Mouse (Mus musculus) thymus, postnatal 36 days (tissue): ENCODE measurements around the gene Uba2.
A peak's percentile ranks its signal among the peaks of the same experiment; 100 is the strongest.
"Not testable (repeated sequence)": the region's sequence is repeated elsewhere in the genome, so short reads cannot be mapped to it uniquely, and the experiment has no call there.

Experiments
- DNase-seq, 2 experiments: peaks; one replicate each; pipeline ENCODE4 v3.0.0; 2022; ENCODE audit warnings: mixed read lengths in 2 of 2

Uba2 gene

DNA sequence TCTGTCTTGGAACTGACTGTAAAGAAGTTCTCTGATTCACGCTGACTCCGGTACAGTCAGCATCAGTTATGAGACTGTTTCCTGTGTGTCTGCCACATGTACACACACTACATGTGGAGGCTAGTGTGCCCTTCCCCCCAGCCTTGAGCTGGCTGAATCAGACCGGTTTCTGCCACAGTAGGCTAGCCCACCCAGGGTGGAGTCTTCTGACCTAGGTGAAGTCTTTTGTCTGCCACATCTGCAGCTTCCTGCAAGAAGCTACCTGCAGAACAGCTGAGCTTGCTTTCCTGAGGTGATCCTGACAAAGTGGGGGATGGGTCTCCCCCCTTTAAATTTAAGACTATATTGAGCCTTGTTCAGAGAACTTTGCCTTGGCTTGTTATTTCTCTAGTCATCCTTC is at the start of gene Uba2:
Gene Uba2 (minus strand): TSS at position 146 of the 400 bp plus-strand sequence.
- no peak for DNase-seq

DNA sequence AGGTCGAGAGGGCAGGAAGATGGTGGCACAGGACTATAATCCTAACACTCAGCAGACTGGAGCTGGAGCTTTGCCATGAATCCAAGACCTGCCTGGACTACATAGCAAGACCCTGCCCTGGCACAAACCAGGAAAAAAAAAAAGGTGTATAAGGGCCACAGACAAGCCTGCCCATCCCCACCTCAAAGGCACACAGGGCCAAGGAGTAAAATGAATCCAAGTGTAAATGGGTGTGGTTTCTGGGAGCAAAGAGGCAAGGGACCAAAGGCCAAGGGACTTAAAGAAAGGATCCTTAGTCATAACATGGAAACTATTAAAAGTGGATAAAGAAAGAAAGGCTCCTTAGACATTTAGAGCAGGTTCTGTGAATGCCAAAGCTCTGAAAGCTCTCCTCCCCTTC is 49.1 kb upstream of the Uba2 start:
- no peak for DNase-seq

DNA sequence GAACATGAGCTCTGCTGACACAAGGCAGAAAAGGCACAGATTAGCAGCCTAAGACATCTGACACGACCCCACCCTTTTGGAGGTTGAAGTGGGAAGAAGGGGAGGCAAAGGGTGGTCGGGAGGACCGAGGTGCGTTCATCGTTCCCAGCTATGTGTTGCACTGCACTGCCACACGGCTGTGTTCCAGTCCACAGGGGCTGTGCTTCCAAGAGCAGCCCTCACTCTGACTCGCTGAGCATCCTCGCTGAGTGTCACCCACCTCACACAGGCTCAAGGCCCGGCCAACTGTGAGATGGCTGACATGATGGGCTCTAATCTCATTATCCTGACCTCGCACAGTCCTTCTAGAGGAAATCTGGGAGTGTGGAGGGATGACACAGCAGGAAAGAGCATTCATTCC is 47.1 kb upstream of the Uba2 start:
- DNase-seq = no peak

DNA sequence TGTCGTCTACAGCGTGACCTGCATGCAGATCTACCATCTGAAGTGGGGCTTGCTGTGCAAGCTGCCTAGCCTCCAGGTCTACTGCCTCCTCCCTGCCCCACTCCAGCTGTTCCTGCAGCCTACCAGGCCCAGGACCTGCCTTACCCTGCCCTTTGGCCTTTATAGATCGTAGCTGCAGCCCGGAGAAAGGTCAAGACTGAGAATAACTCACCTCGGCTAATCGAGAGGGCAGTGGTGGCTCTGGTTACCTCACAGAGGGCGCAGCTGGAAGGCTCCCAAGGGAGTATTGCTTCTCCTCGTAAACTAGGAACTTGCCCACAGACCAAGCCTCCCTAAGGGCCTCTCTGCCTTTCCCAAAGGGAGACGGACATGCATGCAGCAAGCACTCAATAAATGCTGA is 46.1 kb upstream of the Uba2 start:
- no peak for DNase-seq

DNA sequence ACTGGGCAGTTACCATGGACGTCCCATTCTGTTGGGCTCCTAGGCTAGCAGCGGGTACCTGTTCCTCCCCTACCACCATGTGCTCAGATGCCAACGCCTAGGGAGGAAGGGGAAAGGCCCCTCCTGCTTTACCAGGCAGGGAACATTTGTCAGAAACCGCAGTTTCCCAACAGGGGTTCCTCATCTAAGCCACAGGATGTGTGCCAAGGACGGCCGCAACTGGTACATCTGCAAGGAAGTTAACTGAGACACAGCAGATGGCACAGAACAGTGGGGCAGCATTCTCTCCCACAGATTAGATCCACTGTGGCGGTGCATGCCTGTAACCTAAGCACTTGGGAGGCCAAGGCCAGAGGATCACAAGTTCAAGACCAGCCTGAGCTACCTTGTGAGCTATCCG is 45.2 kb upstream of the Uba2 start:
- DNase-seq = no peak

DNA sequence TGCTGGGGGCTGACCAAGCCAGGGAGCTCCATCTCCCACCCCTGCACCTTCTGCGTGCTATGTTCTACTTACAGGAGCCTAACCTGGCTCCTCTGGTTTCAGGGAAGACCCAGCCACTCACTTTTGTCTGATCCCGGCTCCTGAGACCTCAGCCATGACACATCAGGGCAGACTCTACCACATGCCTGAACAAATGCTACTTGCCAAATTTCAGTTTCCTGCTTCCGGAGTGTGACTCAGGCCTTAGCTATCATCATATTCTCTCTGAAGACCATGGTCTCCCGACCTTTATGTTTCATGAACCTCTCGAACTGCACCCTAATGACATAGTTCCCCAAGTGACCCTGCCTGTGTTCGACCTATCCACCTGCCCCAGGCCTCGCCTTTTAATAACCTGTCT is 43.9 kb upstream of the Uba2 start:
- no peak for DNase-seq

DNA sequence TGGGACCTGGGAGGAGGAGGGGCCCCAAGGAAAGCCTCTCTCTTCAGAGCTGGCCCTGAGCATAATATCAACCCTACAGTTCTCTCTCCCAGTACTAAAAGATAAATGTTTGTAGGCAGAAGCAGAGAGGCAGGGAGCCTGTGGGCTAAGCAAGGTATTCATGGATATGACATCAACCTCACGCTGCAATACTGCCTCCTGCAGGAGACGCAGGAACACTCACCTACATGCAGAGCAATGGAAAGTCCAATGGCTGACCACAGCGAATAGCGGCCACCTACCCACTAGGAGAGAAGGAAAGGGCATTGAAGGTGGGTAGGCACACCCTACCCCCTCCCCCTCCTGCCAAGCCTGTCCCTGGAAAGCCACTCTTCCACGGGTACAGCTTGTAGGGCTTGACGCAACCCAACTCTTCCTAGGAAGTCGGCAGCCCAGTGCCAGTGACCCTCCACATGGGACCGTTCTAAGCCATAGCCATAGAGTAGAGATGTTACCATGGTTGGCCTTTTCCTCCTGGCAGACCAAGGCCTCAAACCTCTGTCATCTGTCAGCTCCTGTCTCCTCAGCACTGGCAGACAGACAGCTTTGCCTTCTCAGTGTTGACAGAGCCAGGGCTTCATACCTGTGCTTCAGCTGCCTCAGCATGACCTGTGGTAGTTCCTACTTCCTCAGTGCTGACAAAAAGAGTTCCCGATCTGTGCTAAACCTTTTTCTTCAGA is 38.8 kb upstream of the Uba2 start:
- no peak for DNase-seq

DNA sequence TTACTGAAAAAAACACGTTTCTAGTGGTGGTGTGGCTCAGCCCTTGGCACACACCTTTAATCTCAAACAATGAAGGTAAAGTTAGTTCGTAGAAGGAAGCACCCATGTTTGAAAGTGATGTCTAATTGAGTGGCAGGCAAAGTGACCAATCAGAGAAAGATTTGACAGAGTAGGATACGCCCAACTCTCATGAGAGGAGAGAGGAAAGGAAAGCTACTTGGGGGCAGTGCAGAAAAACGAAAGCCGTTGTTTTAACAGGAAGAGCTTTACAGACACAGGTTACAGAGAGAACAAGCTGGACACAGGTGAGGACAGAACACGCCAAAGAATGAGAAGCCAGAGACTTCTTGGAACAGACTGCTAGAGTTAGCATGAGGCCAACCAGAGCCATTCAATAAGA is 36.9 kb upstream of the Uba2 start:
- DNase-seq = no peak

DNA sequence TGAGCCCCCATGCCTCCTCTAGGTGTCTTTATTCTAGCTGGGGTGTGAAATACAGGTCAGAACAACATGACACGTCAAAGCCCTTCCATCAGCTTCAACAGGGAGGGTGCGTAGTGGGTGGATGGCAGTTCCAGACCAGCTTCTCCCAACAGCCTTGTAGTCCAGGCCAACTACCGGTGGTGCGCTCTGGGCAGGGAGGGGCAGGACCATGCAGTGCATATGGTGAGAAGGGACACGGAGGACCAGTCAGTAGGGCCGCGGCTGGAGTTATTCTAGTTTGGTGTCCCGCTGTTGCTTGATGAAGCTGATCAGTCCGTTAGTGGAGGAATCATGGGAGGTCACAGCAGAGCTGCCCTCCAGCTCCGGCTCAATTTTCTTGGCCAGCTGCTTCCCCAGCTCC is 32.7 kb upstream of the Uba2 start:
- not testable (repeated sequence) for DNase-seq

DNA sequence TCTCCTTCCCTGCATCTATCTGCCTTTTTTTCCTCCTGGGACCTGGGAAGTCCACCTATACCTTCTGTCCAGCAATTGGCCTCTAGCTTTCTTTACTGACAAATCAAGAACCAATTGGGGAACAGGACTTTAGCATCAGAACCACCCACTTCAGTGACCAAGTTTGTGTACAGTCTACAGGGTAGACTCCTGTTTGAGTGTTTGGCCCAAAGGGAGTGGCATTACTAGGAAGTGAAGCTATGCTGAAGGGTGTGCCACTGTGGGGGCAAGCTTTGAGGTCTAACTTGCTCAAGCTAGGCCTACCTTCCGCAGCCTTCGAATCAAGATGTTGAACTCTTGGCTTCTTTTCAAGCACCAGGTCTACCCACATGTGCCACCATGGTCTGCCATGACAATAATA is 31.4 kb upstream of the Uba2 start:
- no peak for DNase-seq

DNA sequence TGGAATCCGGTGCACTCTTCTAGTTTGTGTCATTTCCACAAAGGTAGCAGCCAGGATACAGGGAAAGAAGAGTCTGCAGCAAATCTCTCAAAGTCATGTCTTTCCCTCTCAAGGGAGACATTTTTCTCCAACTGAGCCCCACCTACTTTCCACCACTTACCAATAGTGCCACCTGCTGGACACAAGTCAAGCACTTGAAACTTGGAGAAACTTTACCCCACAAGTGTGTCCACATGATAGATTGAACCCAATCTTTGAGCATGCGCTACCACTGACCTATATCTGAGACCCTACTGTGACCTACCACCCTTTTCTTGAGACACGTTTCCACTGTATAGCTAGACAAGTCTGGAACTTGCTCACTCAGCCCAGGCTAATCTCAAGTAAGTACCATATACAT is 28.9 kb upstream of the Uba2 start:
- DNase-seq = peak in 1 of 2 experiments; percentile 12

DNA sequence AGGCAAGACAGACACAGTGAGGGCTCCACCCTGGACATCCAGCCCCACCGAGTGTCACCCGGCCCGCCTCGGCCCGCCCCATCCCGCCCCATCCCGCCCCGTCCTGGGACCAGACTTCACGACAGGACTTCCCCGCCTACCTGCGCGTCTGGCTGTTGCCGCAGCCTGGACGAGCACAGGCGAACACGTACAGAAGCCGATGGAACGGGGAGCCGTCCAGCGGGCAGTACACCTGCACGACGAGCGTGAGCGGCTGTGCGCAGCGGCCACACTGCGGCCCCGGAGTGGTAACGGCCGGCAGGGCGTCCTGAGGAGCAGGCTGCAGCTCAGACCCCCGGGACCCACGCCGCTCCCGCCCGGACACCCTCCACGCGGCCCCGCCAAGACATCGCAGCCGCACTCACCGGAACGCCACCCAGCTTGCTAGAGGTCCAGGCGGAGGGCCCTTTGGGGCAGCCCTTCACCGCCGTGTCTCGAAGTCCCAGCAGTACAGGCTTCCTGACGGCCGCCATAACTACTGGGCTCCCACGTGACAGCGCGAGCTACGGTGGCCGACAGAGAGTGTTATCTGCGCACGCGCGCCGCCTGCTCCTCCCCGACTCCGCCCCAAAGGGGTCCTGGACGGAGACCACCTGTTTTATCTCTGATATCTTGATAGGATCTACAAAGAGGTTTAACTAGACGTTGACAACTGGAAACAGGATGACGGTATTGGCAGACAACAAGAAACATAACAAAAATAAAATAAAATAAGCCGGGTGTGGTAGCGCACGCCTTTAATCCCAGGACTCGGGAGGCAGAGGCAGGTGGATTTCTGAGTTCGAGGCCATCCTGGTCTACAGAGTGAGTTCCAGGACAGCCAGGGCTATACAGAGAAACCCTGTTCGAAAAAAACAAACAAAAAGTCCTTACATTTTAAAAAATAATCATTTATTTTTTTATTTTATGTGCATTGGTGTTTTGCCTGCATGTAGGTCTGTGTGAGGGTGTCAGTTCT is 27.0 kb upstream of the Uba2 start, which contains the start of gene Pdcd2l:
Gene Pdcd2l (minus strand): TSS at position 530 of the 997 bp plus-strand sequence.
- peak; percentile 90 for DNase-seq

DNA sequence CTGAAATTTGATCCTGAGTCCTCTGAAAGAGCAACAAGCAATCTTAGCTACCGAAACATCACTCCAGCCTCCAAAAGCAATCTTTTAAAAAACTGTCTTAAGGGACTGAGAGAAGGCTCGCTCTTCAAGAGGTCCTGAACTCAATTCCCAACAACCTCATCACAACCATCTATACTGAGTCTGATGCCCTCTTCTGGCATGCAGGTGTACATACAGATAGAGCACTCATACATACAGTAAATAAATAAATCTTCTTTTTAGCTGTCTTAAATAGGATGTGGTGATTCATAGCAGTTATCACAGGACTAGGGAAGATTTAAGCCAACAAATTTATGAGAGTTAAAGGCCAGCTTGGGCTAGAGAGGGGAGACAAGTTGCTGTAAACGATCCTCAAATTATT is 26.2 kb upstream of the Uba2 start:
- DNase-seq = no peak

DNA sequence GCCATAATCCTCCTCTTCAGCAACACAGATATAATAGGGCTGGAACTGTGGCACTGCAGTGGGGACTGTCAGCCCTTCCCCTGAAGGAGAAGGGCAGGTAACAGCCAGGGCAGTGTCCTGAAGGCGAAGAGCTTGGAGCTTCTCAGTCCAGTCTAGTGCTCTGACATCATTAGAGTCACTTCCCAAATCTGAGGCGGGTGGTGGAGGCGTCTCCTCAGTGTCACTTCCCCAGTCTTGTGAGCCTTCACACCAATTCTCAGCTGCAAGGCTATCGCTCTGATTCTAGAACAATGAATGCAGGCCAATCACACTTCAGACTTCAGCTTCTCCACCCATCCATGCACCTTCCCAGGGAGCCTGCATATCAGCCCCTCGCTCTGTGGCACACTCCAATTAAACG is 23.4 kb upstream of the Uba2 start:
- no peak for DNase-seq

DNA sequence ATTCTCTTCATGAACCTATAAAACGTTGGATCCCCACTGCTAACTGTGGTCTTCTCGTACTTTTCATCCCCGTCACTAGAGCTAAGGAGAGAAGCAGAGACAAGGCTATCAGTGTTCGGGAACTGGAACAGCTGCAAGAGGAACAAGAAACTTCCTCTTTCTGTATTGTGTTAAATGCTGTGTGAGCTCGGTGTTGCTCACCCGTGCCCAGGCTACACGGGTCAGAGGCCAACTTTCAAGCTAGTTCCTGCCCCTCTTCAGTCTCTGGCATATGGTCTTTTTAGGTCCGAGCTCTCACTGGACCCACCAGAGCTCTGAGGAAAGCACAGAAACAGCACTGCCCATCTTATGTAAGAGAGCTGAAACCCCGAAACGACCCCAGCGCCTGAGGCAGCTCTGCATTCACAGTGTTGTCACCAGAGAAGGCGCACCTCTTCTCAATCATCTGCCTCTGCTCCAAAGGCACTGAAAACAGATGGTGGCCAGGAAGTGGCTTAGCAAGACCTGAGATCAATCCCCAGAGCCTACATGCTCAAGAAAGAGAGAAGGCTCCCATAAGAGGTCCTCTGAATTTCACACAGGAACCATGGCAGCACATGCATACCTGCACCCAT is 20.1 kb upstream of the Uba2 start:
- no peak for DNase-seq

DNA sequence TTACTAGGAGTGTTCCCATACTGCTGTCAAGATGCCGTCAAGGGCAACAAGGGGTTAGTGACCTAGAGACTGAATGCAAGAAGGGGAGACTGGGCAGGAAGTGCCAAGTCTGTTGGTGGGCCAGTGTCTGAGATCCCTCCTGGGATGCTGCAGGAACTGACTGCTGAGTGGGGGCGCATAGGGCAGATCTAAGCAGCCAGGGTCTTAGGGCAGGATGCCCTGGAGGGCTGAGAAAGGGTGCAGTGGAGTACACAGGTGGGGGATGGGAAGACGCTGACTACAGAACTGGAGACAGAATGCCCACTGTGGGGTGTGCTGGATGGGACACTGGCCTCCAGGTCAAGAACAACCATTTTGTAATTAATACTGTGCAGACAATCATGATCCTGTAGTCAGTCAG is 14.4 kb upstream of the Uba2 start:
- no peak for DNase-seq

DNA sequence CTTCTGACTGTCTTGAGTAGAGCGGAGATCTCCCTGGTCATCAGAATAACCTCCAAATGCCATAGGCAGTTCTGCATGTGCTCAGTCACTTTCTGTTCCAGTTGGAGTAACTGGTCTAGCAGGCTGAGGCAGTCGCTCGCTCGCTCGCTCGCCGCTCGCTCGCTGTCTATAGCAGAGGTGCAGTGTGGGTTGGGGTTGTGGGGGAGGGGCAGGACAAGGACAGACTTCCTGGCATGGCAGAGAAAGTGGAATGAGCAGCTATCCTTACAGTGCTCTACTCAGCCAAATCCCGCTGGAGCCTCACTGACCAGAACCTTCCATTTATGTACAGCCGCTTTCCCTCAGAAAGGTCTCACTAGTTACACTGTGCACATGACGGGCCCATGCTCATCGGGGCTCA is 14.0 kb upstream of the Uba2 start:
- DNase-seq = no peak

DNA sequence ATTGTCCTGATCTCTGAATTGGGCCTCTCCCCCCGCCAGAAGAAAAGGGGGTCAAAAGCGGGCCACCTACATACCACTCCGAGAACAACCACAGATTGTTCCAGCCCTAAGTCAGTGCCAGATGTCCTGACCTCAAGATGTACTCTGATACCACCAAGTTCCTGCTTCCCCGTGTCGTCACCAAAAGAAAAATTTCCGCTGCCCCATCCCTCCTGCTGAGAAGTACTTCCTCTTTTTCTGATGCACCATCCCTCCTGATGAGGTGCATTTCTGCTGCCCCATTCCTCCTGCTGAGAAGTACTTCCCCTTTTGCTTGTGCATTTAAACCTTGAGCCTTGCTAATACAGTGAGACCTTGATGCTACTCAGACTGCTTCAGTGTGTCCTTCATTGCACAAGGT is 6.8 kb upstream of the Uba2 start:
- not testable (repeated sequence) for DNase-seq

DNA sequence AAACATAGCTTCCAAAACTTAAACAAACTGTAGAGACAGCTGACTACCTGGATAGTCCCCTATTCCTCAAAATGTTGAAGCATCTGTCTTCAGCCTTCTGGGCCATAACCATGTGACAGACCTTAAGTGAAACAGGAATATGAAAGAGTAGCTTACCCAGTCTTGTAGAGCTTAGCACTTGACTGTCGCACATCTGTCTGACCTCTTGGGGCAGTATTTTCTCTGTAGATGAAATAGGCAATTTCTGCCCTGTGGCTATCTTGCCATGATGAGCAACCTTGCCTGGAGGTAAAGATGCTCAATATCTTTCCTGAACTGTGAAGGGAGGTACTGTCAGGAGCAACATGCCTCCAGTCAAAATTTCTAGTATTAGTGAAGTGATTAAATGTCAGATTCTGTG is 2.9 kb upstream of the Uba2 start:
- DNase-seq = no peak

DNA sequence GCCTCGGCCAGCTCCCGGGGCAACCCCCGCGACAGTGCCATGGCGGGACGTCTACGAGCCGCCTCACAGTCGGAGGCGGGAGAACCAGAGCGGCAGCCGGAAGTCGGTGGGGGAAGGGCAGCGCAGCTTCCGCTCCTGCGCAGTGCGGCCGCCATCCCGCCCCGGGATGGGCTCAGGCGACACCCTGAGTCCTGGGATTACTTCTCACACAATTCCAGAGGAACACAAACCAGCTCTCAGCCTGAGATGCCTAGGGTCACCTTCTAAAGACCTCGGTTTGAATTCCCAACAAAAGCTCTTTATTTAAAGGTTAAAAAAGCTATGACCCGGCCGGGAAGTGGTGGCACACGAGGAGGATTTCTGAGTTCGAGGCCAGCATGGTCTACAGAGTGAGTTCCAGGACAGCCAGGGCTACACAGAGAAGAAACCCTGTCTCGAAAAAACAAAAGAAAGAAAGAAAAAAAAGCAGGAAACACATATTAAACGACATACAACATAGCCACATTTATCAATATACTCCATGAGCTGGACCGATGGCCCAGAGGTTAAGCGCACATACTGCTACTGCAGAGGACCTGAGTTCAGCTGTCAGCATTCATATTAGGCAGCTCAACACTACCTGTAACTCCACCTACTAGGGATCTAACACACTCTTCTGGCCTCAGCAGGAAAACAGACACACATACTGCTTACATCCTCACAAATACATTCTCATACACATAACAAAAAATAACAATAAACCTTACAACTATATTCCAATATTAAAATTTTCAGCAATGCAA is 738 bp downstream of the Uba2 start:
- DNase-seq = peak; percentile 89 to 90

DNA sequence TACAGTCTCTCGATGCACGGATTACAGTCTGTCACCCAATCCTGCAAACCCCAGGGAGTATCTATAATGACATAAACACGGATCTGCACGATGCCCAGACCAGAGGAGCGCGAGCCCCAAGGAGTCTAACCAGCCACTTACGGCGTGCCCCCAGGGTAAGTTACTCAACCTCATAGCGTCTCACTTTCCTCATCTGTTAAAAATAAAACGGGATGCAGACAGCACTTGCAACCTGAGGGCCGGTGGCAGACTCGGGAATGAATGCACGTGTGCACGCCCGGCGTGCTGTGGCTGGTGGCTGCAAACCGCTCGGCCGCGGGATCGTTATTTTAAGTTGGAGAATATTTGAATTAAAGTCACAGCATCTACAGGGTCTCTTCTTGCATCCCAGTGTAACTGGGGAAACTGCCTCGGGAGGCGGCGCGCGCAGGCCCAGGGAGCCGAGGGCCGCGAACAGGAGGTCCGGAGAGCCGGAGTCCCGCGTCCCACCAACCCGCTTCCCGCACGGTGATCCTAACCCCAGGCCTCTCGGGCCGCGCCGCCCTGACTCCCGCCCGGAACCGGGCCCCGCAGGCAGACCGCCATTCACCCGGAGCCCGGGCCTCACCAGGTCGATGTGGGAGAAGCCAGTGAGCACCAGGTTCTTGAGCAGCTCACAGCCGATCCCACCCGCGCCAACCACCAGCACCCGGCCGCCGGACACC is 1.5 kb downstream of the Uba2 start:
- no peak for DNase-seq

DNA sequence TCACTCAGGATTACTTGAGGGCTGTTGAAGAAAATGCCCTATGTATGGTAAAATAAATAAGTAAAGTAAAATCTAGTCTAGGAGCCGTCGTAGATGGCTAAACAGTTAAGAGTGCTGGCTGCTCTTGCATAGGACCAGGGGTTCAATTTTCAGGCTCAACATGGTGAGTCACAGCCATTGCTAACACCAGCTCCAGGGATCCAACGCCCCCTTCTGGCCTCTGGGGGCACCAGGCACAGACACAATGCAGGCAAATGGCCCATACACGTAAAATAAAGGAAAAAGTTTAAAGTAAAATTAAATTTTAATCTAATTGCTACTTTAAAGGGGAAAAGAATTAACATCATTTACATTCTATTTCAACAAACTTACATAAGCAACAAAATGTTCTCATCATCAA is 2.5 kb downstream of the Uba2 start:
- DNase-seq = peak; percentile 18 to 24
